Mouse (Mus musculus) right cerebral cortex, postnatal 25 days (tissue): ENCODE measurements at regions not wholly inside any gene's neighbourhood (a gene's known extent, or its start where the extent isn't known, plus 50 kb on each side); places are given as distances from the start of the nearest gene placed in this dataset.
"Not testable (repeated sequence)": the region's sequence is repeated elsewhere in the genome, so short reads cannot be mapped to it uniquely, and the experiment has no call there.

Source experiments
- DNase-seq: peaks from one replicate; pipeline ENCODE4 v3.0.0; 2022

GRCm38 (mm10) chr5:40177982-40178748 is 422.9 kb upstream of the Hs3st1 start:
- DNase-seq = no peak

GRCm38 (mm10) chr5:40136740-40137285 is 381.5 kb upstream of the Hs3st1 start:
- no peak for DNase-seq

GRCm38 (mm10) chr5:40124337-40124736 is 369.1 kb upstream of the Hs3st1 start:
- DNase-seq = no peak

- no peak for DNase-seq
Measured at GRCm38 (mm10) chr5:40116849-40117248, 361.6 kb upstream of the Hs3st1 start.

GRCm38 (mm10) chr5:40089576-40089975 is 334.3 kb upstream of the Hs3st1 start:
- not testable (repeated sequence) for DNase-seq

GRCm38 (mm10) chr5:40045288-40045687 is 290.0 kb upstream of the Hs3st1 start:
- no peak for DNase-seq

- no peak for DNase-seq
Measured at GRCm38 (mm10) chr5:40034452-40034851, 279.2 kb upstream of the Hs3st1 start.

- no peak for DNase-seq
Measured at GRCm38 (mm10) chr5:40033686-40034085, 278.4 kb upstream of the Hs3st1 start.

- DNase-seq = no peak
Measured at GRCm38 (mm10) chr5:40030261-40030660, 275.0 kb upstream of the Hs3st1 start.

GRCm38 (mm10) chr5:40015946-40016345 is 260.7 kb upstream of the Hs3st1 start:
- no peak for DNase-seq

- no peak for DNase-seq
Measured at GRCm38 (mm10) chr5:39988039-39988438, 232.8 kb upstream of the Hs3st1 start.

- no peak for DNase-seq
Measured at GRCm38 (mm10) chr5:39964371-39964770, 209.1 kb upstream of the Hs3st1 start.

- DNase-seq = peak; percentile 11
Measured at GRCm38 (mm10) chr5:39960981-39961380, 205.7 kb upstream of the Hs3st1 start.

GRCm38 (mm10) chr5:39935564-39935963 is 180.3 kb upstream of the Hs3st1 start:
- no peak for DNase-seq

- DNase-seq = no peak
Measured at GRCm38 (mm10) chr5:39931890-39932289, 176.6 kb upstream of the Hs3st1 start.

GRCm38 (mm10) chr5:39909369-39909768 is 154.1 kb upstream of the Hs3st1 start:
- DNase-seq = no peak

- no peak for DNase-seq
Measured at GRCm38 (mm10) chr5:39871723-39872085, 116.4 kb upstream of the Hs3st1 start.

- no peak for DNase-seq
Measured at GRCm38 (mm10) chr5:39870835-39871722, 115.8 kb upstream of the Hs3st1 start.

- DNase-seq = no peak
Measured at GRCm38 (mm10) chr5:39857192-39857591, 101.9 kb upstream of the Hs3st1 start.

- DNase-seq = no peak
Measured at GRCm38 (mm10) chr5:39856616-39857156, 101.4 kb upstream of the Hs3st1 start.

- no peak for DNase-seq
Measured at GRCm38 (mm10) chr5:39855685-39856615, 100.7 kb upstream of the Hs3st1 start.

GRCm38 (mm10) chr5:39847187-39847586 is 91.9 kb upstream of the Hs3st1 start:
- no peak for DNase-seq
